Mouse (Mus musculus): ENCODE measurements around the gene Gpr61. TPM values are rescaled to one million over a fixed set of nuclear protein-coding genes. Genes with fewer than 3 reads are reported as not detected.

The Gpr61 gene
- polyA plus RNA-seq, 1 experiment from 2014 or later, result 6.1 TPM

DNA sequence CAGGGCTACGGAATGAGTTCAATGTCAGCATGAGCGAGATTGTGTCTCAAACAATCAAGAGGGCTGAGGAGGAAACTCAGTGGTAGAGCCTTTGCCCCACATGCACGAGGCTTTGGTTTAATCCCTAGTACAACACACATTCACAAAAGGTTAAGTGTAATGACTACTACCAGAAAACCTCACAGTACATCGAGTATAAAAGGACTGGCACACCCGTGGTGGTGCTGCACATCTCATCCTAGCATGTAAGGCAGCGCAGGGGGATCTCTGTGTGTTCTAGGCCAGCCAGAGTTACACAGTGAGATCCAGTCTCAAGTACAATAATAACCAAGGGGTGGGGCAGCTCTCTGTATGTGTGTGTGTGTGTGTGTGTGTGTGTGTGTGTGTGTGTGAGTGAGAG is 37.2 kb downstream of the Gpr61 start:
- Histone ChIP-seq H3K36me3 (peaks cover 41% of the 10 kb centered on the region), H3K4me1 (replicated peaks) (no peaks in the 10 kb centered on the region), H3K9me3 (no peaks in the 10 kb centered on the region), H3K27me3 (no peaks in the 10 kb centered on the region), H3K27ac (replicated peaks) (no peak overlapping the region), H3K4me2 (no peak overlapping the region), H3K9ac (no peak overlapping the region), H3K4me3 (no peak overlapping the region)
- no peak for ATAC-seq (ENCODE audit: low FRiP score, low read depth)
- WGBS, result 96% methylated on average over 6 of the region's 6 CpGs

GRCm38 (mm10) chr3:108113591-108114289 is 40.9 kb downstream of the Gpr61 start:
- WGBS, result 93% methylated on average over 7 of the region's 7 CpGs
- peaks cover 55% of the 10 kb centered on the region for H3K36me3 ChIP-seq
- H3K4me1 ChIP-seq (replicated peaks), result no peaks in the 10 kb centered on the region

DNA sequence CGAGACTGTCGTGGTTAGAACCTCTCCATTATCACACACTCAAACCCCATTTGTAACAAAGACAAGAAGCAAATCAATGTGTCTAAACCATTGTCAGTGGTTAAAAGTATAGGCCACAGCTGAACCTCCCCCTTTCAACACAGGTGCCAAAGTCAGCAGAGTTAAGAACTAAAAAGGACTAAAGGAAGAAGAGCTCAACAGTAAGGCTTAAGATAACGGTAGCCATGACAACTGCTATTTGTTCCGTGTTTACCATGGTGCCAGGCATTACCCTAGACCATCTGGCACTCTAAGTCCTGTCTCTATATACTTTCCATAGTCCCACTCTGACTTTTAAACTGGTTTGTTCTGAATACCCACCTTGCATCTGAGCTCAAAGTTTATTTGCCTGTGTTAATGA is 42.0 kb downstream of the Gpr61 start:
- peaks cover 63% of the 10 kb centered on the region for H3K36me3 ChIP-seq
- H3K4me3 ChIP-seq, result no peak overlapping the region
- no peaks in the 10 kb centered on the region for H3K4me1 ChIP-seq (replicated peaks)
- H3K27ac ChIP-seq (replicated peaks), result no peak overlapping the region
- 80% methylated on average over 4 of the region's 4 CpGs for WGBS
- H3K9me3 ChIP-seq, result no peaks in the 10 kb centered on the region
- H3K4me2 ChIP-seq, result no peak overlapping the region
- ATAC-seq (ENCODE audit: low FRiP score, low read depth), result no peak
- no peak overlapping the region for H3K9ac ChIP-seq
- H3K27me3 ChIP-seq, result no peaks in the 10 kb centered on the region

More at GRCm38 (mm10) chr3:108113591-108114289, 40.9 kb downstream of the Gpr61 start:
- Histone ChIP-seq H3K4me2 (no peak overlapping the region), H3K9ac (no peak overlapping the region), H3K27me3 (no peaks in the 10 kb centered on the region), H3K4me3 (no peak overlapping the region), H3K9me3 (no peaks in the 10 kb centered on the region), H3K27ac (replicated peaks) (no peak overlapping the region)
- ATAC-seq (ENCODE audit: low FRiP score, low read depth), result no peak

GRCm38 (mm10) chr3:108112246-108112645 is 42.4 kb downstream of the Gpr61 start:
- no peaks in the 10 kb centered on the region for H3K4me1 ChIP-seq (replicated peaks)
- H3K36me3 ChIP-seq, result peaks cover 62% of the 10 kb centered on the region
- H3K27ac ChIP-seq (replicated peaks), result no peak overlapping the region
- H3K4me3 ChIP-seq, result no peak overlapping the region
- H3K4me2 ChIP-seq, result no peak overlapping the region
- no peaks in the 10 kb centered on the region for H3K9me3 ChIP-seq
- no peaks in the 10 kb centered on the region for H3K27me3 ChIP-seq
- H3K9ac ChIP-seq, result no peak overlapping the region
- ATAC-seq (ENCODE audit: low FRiP score, low read depth), result no peak
- WGBS, result 91% methylated on average over 7 of the region's 7 CpGs

GRCm38 (mm10) chr3:108111320-108111719 is 43.4 kb downstream of the Gpr61 start:
- 81% methylated on average over 5 of the region's 5 CpGs for WGBS
- Histone ChIP-seq H3K4me1 (replicated peaks) (no peaks in the 10 kb centered on the region), H3K4me3 (no peak overlapping the region), H3K27me3 (no peaks in the 10 kb centered on the region), H3K9me3 (no peaks in the 10 kb centered on the region), H3K36me3 (peaks cover 58% of the 10 kb centered on the region), H3K4me2 (no peak overlapping the region), H3K27ac (replicated peaks) (no peak overlapping the region), H3K9ac (no peak overlapping the region)
- no peak for ATAC-seq (ENCODE audit: low FRiP score, low read depth)

DNA sequence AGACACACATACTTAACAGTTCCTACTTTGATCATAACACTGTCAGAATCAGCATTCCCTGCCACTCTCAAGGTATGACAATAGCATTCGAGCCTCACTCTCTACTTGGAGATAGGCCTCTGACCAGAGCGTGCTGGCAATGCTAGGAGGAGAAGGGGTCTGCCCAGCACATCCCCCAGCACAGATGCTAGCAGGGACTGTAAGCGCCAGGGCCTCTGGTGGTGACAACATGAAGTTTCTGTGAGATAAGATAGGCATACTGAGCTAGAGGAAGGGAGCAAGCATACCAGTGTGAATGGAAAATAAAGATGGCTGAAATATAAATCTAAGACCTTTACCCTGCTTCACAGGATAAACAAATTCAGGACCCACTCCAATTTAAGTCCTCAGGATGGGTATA is 49.4 kb downstream of the Gpr61 start:
- H3K4me1 ChIP-seq (replicated peaks), result no peaks in the 10 kb centered on the region
- H3K4me3 ChIP-seq, result no peak overlapping the region
- H3K9ac ChIP-seq, result no peak overlapping the region
- no peak overlapping the region for H3K27ac ChIP-seq (replicated peaks)
- ATAC-seq (ENCODE audit: low FRiP score, low read depth), result no peak
- H3K9me3 ChIP-seq, result no peaks in the 10 kb centered on the region
- H3K27me3 ChIP-seq, result no peaks in the 10 kb centered on the region
- peaks cover 28% of the 10 kb centered on the region for H3K36me3 ChIP-seq
- H3K4me2 ChIP-seq, result no peak overlapping the region
- 88% methylated on average over 3 of the region's 3 CpGs for WGBS

- no peaks in the 10 kb centered on the region for H3K9me3 ChIP-seq
- H3K4me2 ChIP-seq, result no peak overlapping the region
- no peaks in the 10 kb centered on the region for H3K4me1 ChIP-seq (replicated peaks)
- no peaks in the 10 kb centered on the region for H3K27me3 ChIP-seq
- WGBS, result 81% methylated on average over 6 of the region's 6 CpGs
- H3K9ac ChIP-seq, result no peak overlapping the region
- no peak overlapping the region for H3K4me3 ChIP-seq
- H3K36me3 ChIP-seq, result no peaks in the 10 kb centered on the region
- no peak overlapping the region for H3K27ac ChIP-seq (replicated peaks)
- no peak for ATAC-seq (ENCODE audit: low FRiP score, low read depth)
Measured at GRCm38 (mm10) chr3:108102075-108102474, 52.6 kb downstream of the Gpr61 start.

- Histone ChIP-seq H3K27ac (replicated peaks) (no peak overlapping the region; the same call in 1 of the 2 replicates), H3K9me3 (no peaks in the 10 kb centered on the region), H3K9ac (no peak overlapping the region), H3K4me2 (no peak overlapping the region), H3K27me3 (no peaks in the 10 kb centered on the region), H3K4me1 (replicated peaks) (no peaks in the 10 kb centered on the region), H3K4me3 (no peak overlapping the region), H3K36me3 (no peaks in the 10 kb centered on the region)
- 35% methylated on average over 3 of the region's 3 CpGs for WGBS
- no peak for ATAC-seq (ENCODE audit: low FRiP score, low read depth)
Measured at GRCm38 (mm10) chr3:108101594-108101993, 53.1 kb downstream of the Gpr61 start.

Other genes with a start within 250 kb of the Gpr61 start
- gene Gstm7, start 223.1 kb downstream of the Gpr61 start, polyA plus RNA-seq (2015; fragmentation: Nextera tagmentation; extraction: Ambion mirVana), result 48.0 and 52.9 TPM in 2 replicates
- gene Gstm6, start 211.1 kb downstream of the Gpr61 start, polyA plus RNA-seq (2015; fragmentation: Nextera tagmentation; extraction: Ambion mirVana), result 7.9 and 8.9 TPM in 2 replicates
- 0.12 TPM in 2 replicates for gene Gstm3, start 185.6 kb downstream of the Gpr61 start, polyA plus RNA-seq (2015; fragmentation: Nextera tagmentation; extraction: Ambion mirVana)
- 10.9 and 11.4 TPM in 2 replicates for gene Gstm2, start 168.4 kb downstream of the Gpr61 start, polyA plus RNA-seq (2015; fragmentation: Nextera tagmentation; extraction: Ambion mirVana)
- gene Gstm1, start 136.9 kb downstream of the Gpr61 start, polyA plus RNA-seq (2015; fragmentation: Nextera tagmentation; extraction: Ambion mirVana), result 122 and 136 TPM in 2 replicates
- 18.2 and 18.6 TPM in 2 replicates for gene Gstm4, start 110.0 kb downstream of the Gpr61 start, polyA plus RNA-seq (2015; fragmentation: Nextera tagmentation; extraction: Ambion mirVana)
- gene Ampd2, start 68.2 kb downstream of the Gpr61 start, polyA plus RNA-seq (2015; fragmentation: Nextera tagmentation; extraction: Ambion mirVana), result 57.9 and 66.2 TPM in 2 replicates
- 0.17 and 0.46 TPM in 2 replicates for gene Gnat2, start 62.1 kb downstream of the Gpr61 start, polyA plus RNA-seq (2015; fragmentation: Nextera tagmentation; extraction: Ambion mirVana)
- 120 and 122 TPM in 2 replicates for gene Gnai3, start 8.7 kb downstream of the Gpr61 start, polyA plus RNA-seq (2015; fragmentation: Nextera tagmentation; extraction: Ambion mirVana)
- 13.3 and 16.6 TPM in 2 replicates for gene Amigo1, start 31.5 kb upstream of the Gpr61 start, polyA plus RNA-seq (2015; fragmentation: Nextera tagmentation; extraction: Ambion mirVana)
- 3.4 and 3.5 TPM in 2 replicates for gene Cyb561d1, start 46.3 kb upstream of the Gpr61 start, polyA plus RNA-seq (2015; fragmentation: Nextera tagmentation; extraction: Ambion mirVana)
- gene Atxn7l2, start 56.1 kb upstream of the Gpr61 start, polyA plus RNA-seq (2015; fragmentation: Nextera tagmentation; extraction: Ambion mirVana), result 20.3 and 24.3 TPM in 2 replicates
- 0.47 and 1.2 TPM in 2 replicates for gene Sypl2, start 71.8 kb upstream of the Gpr61 start, polyA plus RNA-seq (2015; fragmentation: Nextera tagmentation; extraction: Ambion mirVana)
- 237 and 247 TPM in 2 replicates for gene Psma5, start 102.0 kb upstream of the Gpr61 start, polyA plus RNA-seq (2015; fragmentation: Nextera tagmentation; extraction: Ambion mirVana)
- 18.8 and 20.8 TPM in 2 replicates for gene Sort1, start 129.2 kb upstream of the Gpr61 start, polyA plus RNA-seq (2015; fragmentation: Nextera tagmentation; extraction: Ambion mirVana)
- 0.35 and 0.50 TPM in 2 replicates for gene Mybphl, start 210.0 kb upstream of the Gpr61 start, polyA plus RNA-seq (2015; fragmentation: Nextera tagmentation; extraction: Ambion mirVana)
- gene Psrc1, start 229.0 kb upstream of the Gpr61 start, polyA plus RNA-seq (2015; fragmentation: Nextera tagmentation; extraction: Ambion mirVana), result 11.5 and 14.5 TPM in 2 replicates